Mouse (Mus musculus): ENCODE measurements around the gene Gnl2. TPM values are rescaled to one million over a fixed set of nuclear protein-coding genes. Genes with fewer than 3 reads are reported as not detected.

Gnl2 gene
- 79.2 TPM for total RNA-seq (2023)

GRCm38 (mm10) chr4:125015806-125016635 lies at the start of gene Gnl2:
TSS of gene Gnl2 (plus strand) at chr4:125016585.

GRCm38 (mm10) chr4:124985671-124986602 lies 30.4 kb upstream of the Gnl2 start, which contains the start of gene Rspo1:
TSS of gene Rspo1 (plus strand) at chr4:124986430.

DNA sequence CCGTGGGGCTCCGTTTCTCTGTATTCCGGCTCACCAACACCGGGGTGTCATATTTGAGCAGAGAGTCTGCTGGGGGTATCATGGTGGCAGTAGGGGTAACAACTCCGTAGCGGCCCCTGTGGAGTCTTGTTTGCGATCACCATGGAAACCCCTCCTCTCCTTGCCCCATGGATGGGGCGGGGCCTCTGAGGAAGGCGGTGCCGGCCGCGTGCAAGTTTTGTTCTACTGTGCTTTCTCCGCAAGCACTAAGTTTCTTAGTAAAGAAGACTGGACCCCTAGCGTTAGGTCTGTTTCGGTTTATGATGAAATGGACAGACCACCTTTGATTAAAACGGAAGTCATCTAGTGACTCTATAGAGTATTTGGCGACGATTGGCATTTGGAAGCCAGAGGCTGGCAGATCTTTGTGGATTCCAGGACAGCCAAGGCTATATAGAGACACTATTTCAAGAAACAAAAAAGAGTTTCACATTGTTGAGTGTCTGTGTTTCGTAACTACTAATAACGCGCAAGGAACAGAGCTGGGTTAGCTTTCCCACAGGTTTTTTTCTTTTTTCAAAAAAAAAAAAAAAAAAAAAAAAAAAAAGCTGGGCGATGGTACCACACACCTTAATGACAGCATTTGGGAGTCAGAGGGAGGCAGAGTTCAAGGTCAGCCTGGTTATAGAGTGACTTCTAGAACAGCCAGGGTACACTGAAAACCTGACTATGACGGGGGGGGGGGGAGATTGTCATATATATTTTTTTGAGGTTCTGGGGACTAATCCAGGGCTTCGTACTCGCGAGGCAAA lies 49.3 kb downstream of the Gnl2 start, which contains the start of gene Dnali1:
TSS of gene Dnali1 (minus strand) at position 187 of the 791 bp plus-strand sequence.

GRCm38 (mm10) chr4:125066490-125067370 lies 50.3 kb downstream of the Gnl2 start, which contains the start of gene Snip1:
TSS of gene Snip1 (plus strand) at chr4:125066672.

GRCm38 (mm10) chr4:125084403-125085345 lies 68.3 kb downstream of the Gnl2 start, which contains the start of gene Meaf6:
TSS of gene Meaf6 (plus strand) at chr4:125085134.

Other genes starting within 250 kb of the Gnl2 start
- gene Mtf1, start 214.5 kb upstream of the Gnl2 start, total RNA-seq (2023), result 28.6 TPM
- gene Yrdc, start 165.9 kb upstream of the Gnl2 start, total RNA-seq (2023), result 90.7 TPM
- gene 1110065P20Rik, start 165.4 kb upstream of the Gnl2 start, total RNA-seq (2023), result 16.3 TPM
- 5.1 TPM for gene Maneal, start 154.4 kb upstream of the Gnl2 start, total RNA-seq (2023)
- gene Epha10, start 135.7 kb upstream of the Gnl2 start, total RNA-seq (2023), result not detected
- gene 9930104L06Rik, start 79.5 kb upstream of the Gnl2 start, total RNA-seq (2023), result 23.6 TPM
- gene Cdca8, start 77.3 kb upstream of the Gnl2 start, total RNA-seq (2023), result 4.0 TPM
- not detected for gene Rspo1, start 30.2 kb upstream of the Gnl2 start, total RNA-seq (2023)
- not detected for gene Dnali1, start 49.1 kb downstream of the Gnl2 start, total RNA-seq (2023)
- gene Snip1, start 50.1 kb downstream of the Gnl2 start, total RNA-seq (2023), result 44.9 TPM
- 45.7 TPM for gene Meaf6, start 68.5 kb downstream of the Gnl2 start, total RNA-seq (2023)
- 148 TPM for gene Zc3h12a, start 111.3 kb downstream of the Gnl2 start, total RNA-seq (2023)